Mouse (Mus musculus) hindbrain, postnatal 0 days (tissue): Measurements from ENCODE around the gene Ptch1. TPM values are rescaled to one million over a fixed set of nuclear protein-coding genes. Genes with fewer than 3 reads are reported as not detected.

Experiments used
- ATAC-seq: fragments of 200-750 bp; cut with Nextera tagmentation; 2 replicates; pipeline ENCODE4 v1.8.0; 2017; ENCODE audit warnings: mild to moderate bottlenecking, moderate TSS enrichment, moderate library complexity
- DNase-seq: peaks from one replicate; pipeline ENCODE4 v3.0.0-alpha.2; 2015; ENCODE audit warnings: low spot score
- H3K27ac ChIP-seq: fragments of 300-500 bp; sonication (generic); 2 replicates; pipeline ENCODE4 v1.5.1; 2014; ENCODE audit warnings: mild to moderate bottlenecking
- H3K27me3 ChIP-seq: fragments of 300-500 bp; sonication (generic); 2 replicates; pipeline ENCODE4 v1.6.1; 2014; ENCODE audit warnings: low read length, mixed read lengths; ENCODE audit not compliant: insufficient read depth
- H3K36me3 ChIP-seq: fragments of 300-500 bp; sonication (generic); 2 replicates; pipeline ENCODE4 v1.6.1; 2014; ENCODE audit warnings: low read length, mixed read lengths; ENCODE audit not compliant: insufficient read depth
- H3K4me1 ChIP-seq: fragments of 300-500 bp; sonication (generic); 2 replicates; pipeline ENCODE4 v1.6.1; 2014; ENCODE audit warnings: antibody characterized with exemption, low read length, mixed read lengths; ENCODE audit not compliant: insufficient read depth
- H3K4me2 ChIP-seq: fragments of 300-500 bp; sonication (generic); 2 replicates; pipeline ENCODE4 v1.6.1; 2014; ENCODE audit warnings: low read depth, mild to moderate bottlenecking, low read length, moderate library complexity, mixed read lengths
- H3K4me3 ChIP-seq: fragments of 300-500 bp; sonication (generic); 2 replicates; pipeline ENCODE4 v1.5.1; 2014; ENCODE audit warnings: low read length
- H3K9ac ChIP-seq: fragments of 300-500 bp; sonication (generic); replicated peaks from 2 replicates; pipeline ENCODE4 v1.6.1; 2014; ENCODE audit warnings: mild to moderate bottlenecking, low read length, moderate library complexity, mixed read lengths
- H3K9me3 ChIP-seq: fragments of 300-500 bp; sonication (generic); 2 replicates; pipeline ENCODE4 v1.6.1; 2016; ENCODE audit warnings: low read length, mixed read lengths
- CTCF ChIP-seq: IDR thresholded peaks from 2 replicates; pipeline ENCODE4 v1.5.1; 2016; ENCODE audit warnings: antibody characterized with exemption, control low read depth, low read depth
- WGBS: fragments of 180-500 bp; shearing (Covaris S2); extraction: QIAGEN DNeasy Blood & Tissue Kit; methylation state at CpG from one replicate; pipeline ENCODE4 v1.1.7; 2014; 5-methylcytosine and 5-hydroxymethylcytosine counted together
- polyA plus RNA-seq: library from polyadenylated mRNA; unstranded; fragments of >200 nt; fragmentation: Nextera tagmentation; extraction: Ambion mirVana; gene quantifications from 2 replicates; pipeline ENCODE4 v1.2.1, GENCODE M21; 2015
- total RNA-seq: library from RNA; depleted of rRNA; stranded (reverse); fragments of >200 nt; gene quantifications from 2 replicates; pipeline ENCODE4 v1.2.3, GENCODE M21; 2014

The Ptch1 gene
- total and polyA plus RNA-seq, 2 experiments from 2014 or later = 9.6 to 58.4 TPM

- peaks cover 28% of the 10 kb centered on the region for H3K36me3 ChIP-seq
- no peak for TF ChIP-seq CTCF
- DNase-seq = no peak
- H3K27ac ChIP-seq = peak overlapping the region; percentile 37; the same call in 1 of the 2 replicates
- no peak for ATAC-seq
- H3K4me1 ChIP-seq = peaks cover 4% of the 10 kb centered on the region; the same call in 1 of the 2 replicates
- H3K4me3 ChIP-seq = no peak overlapping the region
- WGBS = 10% methylated on average over 2 of the region's 2 CpGs
- no peaks in the 10 kb centered on the region for H3K9me3 ChIP-seq
- no peaks in the 10 kb centered on the region for H3K27me3 ChIP-seq
- H3K9ac ChIP-seq = no peak overlapping the region
- no peak overlapping the region for H3K4me2 ChIP-seq
These were observed 44.5 kb downstream of the Ptch1 start for GRCm38 (mm10) chr13:63528852-63529251.

- Histone ChIP-seq H3K36me3 (peaks cover 25% of the 10 kb centered on the region), H3K4me3 (no peak overlapping the region), H3K27me3 (no peaks in the 10 kb centered on the region), H3K9ac (no peak overlapping the region), H3K9me3 (no peaks in the 10 kb centered on the region), H3K4me2 (no peak overlapping the region), H3K27ac (peak overlapping the region; percentile 37; the same call in 1 of the 2 replicates), H3K4me1 (peaks cover 4% of the 10 kb centered on the region; the same call in 1 of the 2 replicates)
- ATAC-seq (peak; percentile 73), DNase-seq (peak; percentile 51)
- 8% methylated on average over 5 of the region's 5 CpGs for WGBS
- no peak for TF ChIP-seq CTCF
These were observed 45.2 kb downstream of the Ptch1 start for GRCm38 (mm10) chr13:63528164-63528675.

GRCm38 (mm10) chr13:63525571-63526197 is 47.7 kb downstream of the Ptch1 start:
- Histone ChIP-seq H3K36me3 (peaks cover 22% of the 10 kb centered on the region), H3K4me2 (no peak overlapping the region), H3K27ac (peak overlapping the region; percentile 37; the same call in 1 of the 2 replicates), H3K27me3 (no peaks in the 10 kb centered on the region), H3K9ac (0 out of 2 replicates have a peak overlapping the region, but pooled peaks have one; percentile 6), H3K4me3 (no peak overlapping the region), H3K9me3 (no peaks in the 10 kb centered on the region), H3K4me1 (peaks cover 4% of the 10 kb centered on the region; the same call in 1 of the 2 replicates)
- no peak for TF ChIP-seq CTCF
- ATAC-seq (no peak), DNase-seq (no peak)
- WGBS = 59% methylated on average over 11 of the region's 11 CpGs

- Histone ChIP-seq H3K9ac (0 out of 2 replicates have a peak overlapping the region, but pooled peaks have one; percentile 6), H3K9me3 (no peaks in the 10 kb centered on the region), H3K4me2 (no peak overlapping the region), H3K36me3 (peaks cover 23% of the 10 kb centered on the region), H3K4me3 (no peak overlapping the region), H3K4me1 (peaks cover 4% of the 10 kb centered on the region; the same call in 1 of the 2 replicates), H3K27ac (peak overlapping the region; percentile 37), H3K27me3 (no peaks in the 10 kb centered on the region)
- TF ChIP-seq CTCF = no peak
- WGBS = 44% methylated on average over 25 of the region's 25 CpGs
- peak; percentile 30; the same call in 1 of the 2 replicates for ATAC-seq
- peak; percentile 60 for DNase-seq
These were observed 48.5 kb downstream of the Ptch1 start for GRCm38 (mm10) chr13:63524608-63525570.

GRCm38 (mm10) chr13:63524061-63524460 is 49.3 kb downstream of the Ptch1 start:
- TF ChIP-seq CTCF = no peak
- Histone ChIP-seq H3K27ac (no peak overlapping the region), H3K9me3 (no peaks in the 10 kb centered on the region), H3K27me3 (no peaks in the 10 kb centered on the region), H3K4me1 (peaks cover 4% of the 10 kb centered on the region; the same call in 1 of the 2 replicates), H3K4me3 (no peak overlapping the region), H3K4me2 (no peak overlapping the region), H3K36me3 (peaks cover 31% of the 10 kb centered on the region), H3K9ac (no peak overlapping the region)
- ATAC-seq (no peak), DNase-seq (no peak)
- WGBS = 30% methylated on average over 2 of the region's 2 CpGs

- WGBS = 73% methylated on average over 10 of the region's 10 CpGs
- peaks cover 4% of the 10 kb centered on the region; the same call in 1 of the 2 replicates for H3K4me1 ChIP-seq
- H3K27ac ChIP-seq = no peak overlapping the region
- TF ChIP-seq CTCF = no peak
- H3K9ac ChIP-seq = no peak overlapping the region
- ATAC-seq = no peak
- no peak overlapping the region for H3K4me3 ChIP-seq
- no peak overlapping the region for H3K4me2 ChIP-seq
- H3K27me3 ChIP-seq = no peaks in the 10 kb centered on the region
- DNase-seq = no peak
- H3K36me3 ChIP-seq = peaks cover 43% of the 10 kb centered on the region
- no peaks in the 10 kb centered on the region for H3K9me3 ChIP-seq
These were observed 50.6 kb downstream of the Ptch1 start for GRCm38 (mm10) chr13:63522832-63523231.
